Mouse (Mus musculus) kidney, adult 2 months (tissue): ENCODE measurements around the gene Plxnb1.

Experiments used
- CTCF ChIP-seq: fragments of 200-500 bp; conservative IDR thresholded peaks from 2 replicates; pipeline ENCODE4 v1.5.1; 2011; ENCODE audit warnings: low read depth, mild to moderate bottlenecking, control low read depth, low read length, moderate library complexity, mixed read lengths; ENCODE audit not compliant: insufficient read depth, insufficient read length
- POLR2A ChIP-seq: fragments of 200-500 bp; IDR thresholded peaks from one replicate; pipeline ENCODE4 v1.6.1; 2011; ENCODE audit warnings: low read depth, low read length, control low read depth

- TF ChIP-seq POLR2A (no peak), CTCF (no peak)
Measured at GRCm38 (mm10) chr9:109097831-109098230, 2.6 kb downstream of the Plxnb1 start.
